Mouse (Mus musculus): ENCODE data around the gene Pax7. TPM values are rescaled to one million over a fixed set of nuclear protein-coding genes. Genes with fewer than 3 reads are reported as not detected.

The Pax7 gene
- polyA plus RNA-seq, 1 experiment: not detected

GRCm38 (mm10) chr4:139797344-139797743, 36.0 kb downstream of the Pax7 start:
- Histone ChIP-seq H3K27ac (ENCODE audit: insufficient read depth, low read depth, low read length) (no peak overlapping the region), H3K36me3 (ENCODE audit: control insufficient read depth, insufficient read depth, low read length) (no peaks in the 10 kb centered on the region), H3K4me3 (ENCODE audit: low read depth, low read length) (no peak overlapping the region), H3K27me3 (ENCODE audit: control insufficient read depth, insufficient read depth, low read length) (no peaks in the 10 kb centered on the region), H3K4me1 (ENCODE audit: control insufficient read depth, insufficient read depth, insufficient read length, low read length) (no peaks in the 10 kb centered on the region)
- 15% methylated on average over 4 of the region's 4 CpGs for WGBS
- TF ChIP-seq CTCF (IDR thresholded peaks at IDR 0.05; ENCODE audit: extremely low read depth, insufficient read length, insufficient replicate concordance, low read depth, low read length) (no peak), POLR2A (IDR thresholded peaks at IDR 0.05; ENCODE audit: low read depth, low read length) (no peak)

GRCm38 (mm10) chr4:139796115-139796514, 37.2 kb downstream of the Pax7 start:
- no peaks in the 10 kb centered on the region for H3K36me3 ChIP-seq (ENCODE audit: control insufficient read depth, insufficient read depth, low read length)
- WGBS: 29% methylated on average over 9 of the region's 9 CpGs
- 0 out of 2 replicates have a peak, but pooled peaks cover 6% of the 10 kb centered on the region for H3K27me3 ChIP-seq (ENCODE audit: control insufficient read depth, insufficient read depth, low read length)
- H3K4me3 ChIP-seq (ENCODE audit: low read depth, low read length): no peak overlapping the region
- no peak for TF ChIP-seq CTCF (IDR thresholded peaks at IDR 0.05; ENCODE audit: extremely low read depth, insufficient read length, insufficient replicate concordance, low read depth, low read length)
- no peak for TF ChIP-seq POLR2A (IDR thresholded peaks at IDR 0.05; ENCODE audit: low read depth, low read length)
- H3K27ac ChIP-seq (ENCODE audit: insufficient read depth, low read depth, low read length): no peak overlapping the region
- H3K4me1 ChIP-seq (ENCODE audit: control insufficient read depth, insufficient read depth, insufficient read length, low read length): no peaks in the 10 kb centered on the region

GRCm38 (mm10) chr4:139791168-139791567, 42.2 kb downstream of the Pax7 start:
- H3K27me3 ChIP-seq (ENCODE audit: control insufficient read depth, insufficient read depth, low read length): 0 out of 2 replicates have a peak, but pooled peaks cover 6% of the 10 kb centered on the region
- H3K36me3 ChIP-seq (ENCODE audit: control insufficient read depth, insufficient read depth, low read length): no peaks in the 10 kb centered on the region
- TF ChIP-seq POLR2A (IDR thresholded peaks at IDR 0.05; ENCODE audit: low read depth, low read length): no peak
- TF ChIP-seq CTCF (IDR thresholded peaks at IDR 0.05; ENCODE audit: extremely low read depth, insufficient read length, insufficient replicate concordance, low read depth, low read length): no peak
- WGBS: 19% methylated on average over 8 of the region's 8 CpGs
- H3K4me3 ChIP-seq (ENCODE audit: low read depth, low read length): no peak overlapping the region
- H3K4me1 ChIP-seq (ENCODE audit: control insufficient read depth, insufficient read depth, insufficient read length, low read length): no peaks in the 10 kb centered on the region
- no peak overlapping the region for H3K27ac ChIP-seq (ENCODE audit: insufficient read depth, low read depth, low read length)

- TF ChIP-seq CTCF (IDR thresholded peaks at IDR 0.05; ENCODE audit: extremely low read depth, insufficient read length, insufficient replicate concordance, low read depth, low read length): no peak
- no peak for TF ChIP-seq POLR2A (IDR thresholded peaks at IDR 0.05; ENCODE audit: low read depth, low read length)
- Histone ChIP-seq H3K27ac (ENCODE audit: insufficient read depth, low read depth, low read length) (no peak overlapping the region), H3K4me3 (ENCODE audit: low read depth, low read length) (no peak overlapping the region), H3K36me3 (ENCODE audit: control insufficient read depth, insufficient read depth, low read length) (no peaks in the 10 kb centered on the region), H3K4me1 (ENCODE audit: control insufficient read depth, insufficient read depth, insufficient read length, low read length) (no peaks in the 10 kb centered on the region), H3K27me3 (ENCODE audit: control insufficient read depth, insufficient read depth, low read length) (0 out of 2 replicates have a peak, but pooled peaks cover 6% of the 10 kb centered on the region)
- 78% methylated on average over 7 of the region's 7 CpGs for WGBS
Measured at GRCm38 (mm10) chr4:139789772-139790171, 43.6 kb downstream of the Pax7 start.

GRCm38 (mm10) chr4:139782926-139783467, 50.3 kb downstream of the Pax7 start:
- no peak overlapping the region for H3K27ac ChIP-seq (ENCODE audit: insufficient read depth, low read depth, low read length)
- WGBS: 50% methylated on average over 9 of the region's 9 CpGs
- no peaks in the 10 kb centered on the region for H3K27me3 ChIP-seq (ENCODE audit: control insufficient read depth, insufficient read depth, low read length)
- H3K36me3 ChIP-seq (ENCODE audit: control insufficient read depth, insufficient read depth, low read length): no peaks in the 10 kb centered on the region
- TF ChIP-seq CTCF (IDR thresholded peaks at IDR 0.05; ENCODE audit: extremely low read depth, insufficient read length, insufficient replicate concordance, low read depth, low read length) (no peak), POLR2A (IDR thresholded peaks at IDR 0.05; ENCODE audit: low read depth, low read length) (no peak)
- no peaks in the 10 kb centered on the region for H3K4me1 ChIP-seq (ENCODE audit: control insufficient read depth, insufficient read depth, insufficient read length, low read length)
- H3K4me3 ChIP-seq (ENCODE audit: low read depth, low read length): no peak overlapping the region

- H3K27me3 ChIP-seq (ENCODE audit: control insufficient read depth, insufficient read depth, low read length): peaks cover 11% of the 10 kb centered on the region; the same call in 1 of the 2 replicates
- no peak overlapping the region for H3K27ac ChIP-seq (ENCODE audit: insufficient read depth, low read depth, low read length)
- H3K4me3 ChIP-seq (ENCODE audit: low read depth, low read length): no peak overlapping the region
- no peaks in the 10 kb centered on the region for H3K36me3 ChIP-seq (ENCODE audit: control insufficient read depth, insufficient read depth, low read length)
- TF ChIP-seq POLR2A (IDR thresholded peaks at IDR 0.05; ENCODE audit: low read depth, low read length): no peak
- no peak for TF ChIP-seq CTCF (IDR thresholded peaks at IDR 0.05; ENCODE audit: extremely low read depth, insufficient read length, insufficient replicate concordance, low read depth, low read length)
- no peaks in the 10 kb centered on the region for H3K4me1 ChIP-seq (ENCODE audit: control insufficient read depth, insufficient read depth, insufficient read length, low read length)
- 28% methylated on average over 9 of the region's 9 CpGs for WGBS
Measured at GRCm38 (mm10) chr4:139771125-139771631, 62.1 kb downstream of the Pax7 start.

- peaks cover 11% of the 10 kb centered on the region; the same call in 1 of the 2 replicates for H3K27me3 ChIP-seq (ENCODE audit: control insufficient read depth, insufficient read depth, low read length)
- TF ChIP-seq POLR2A (IDR thresholded peaks at IDR 0.05; ENCODE audit: low read depth, low read length) (no peak), CTCF (IDR thresholded peaks at IDR 0.05; ENCODE audit: extremely low read depth, insufficient read length, insufficient replicate concordance, low read depth, low read length) (no peak)
- 29% methylated on average over 5 of the region's 5 CpGs for WGBS
- no peak overlapping the region for H3K27ac ChIP-seq (ENCODE audit: insufficient read depth, low read depth, low read length)
- no peak overlapping the region for H3K4me3 ChIP-seq (ENCODE audit: low read depth, low read length)
- H3K36me3 ChIP-seq (ENCODE audit: control insufficient read depth, insufficient read depth, low read length): no peaks in the 10 kb centered on the region
- H3K4me1 ChIP-seq (ENCODE audit: control insufficient read depth, insufficient read depth, insufficient read length, low read length): no peaks in the 10 kb centered on the region
Measured at GRCm38 (mm10) chr4:139767823-139768222, 65.5 kb downstream of the Pax7 start.
